Comparison of ENCODE assay signal across 10 mouse cellular contexts in genomic region chr15:98904692-98905091, GRCm38 (mm10). TPM values are rescaled to one million over a fixed set of nuclear protein-coding genes. Genes with fewer than 3 reads are reported as not detected.
A peak's percentile ranks its signal among the peaks of the same experiment; 100 is the strongest.
DNase-seq lines count a peak whose midpoint lies in the region; ATAC-seq and TF ChIP-seq lines count a peak whose summit lies in the region.
"Had no signal": no experiment of that assay in that cellular context is flagged by ENCODE, and none has a peak within 500 bp of the region (broad histone marks: within the 10 kb centered on the region; RNA-seq: fewer than 3 reads in every experiment).

No protein-coding gene starts in this region.

- no peak overlapping the region for H3K4me2 ChIP-seq in midbrain, embryonic 14.5 days (ENCODE audit: low read length)
- no peak overlapping the region for H3K4me2 ChIP-seq in midbrain, embryonic 15.5 days
- H3K4me2 ChIP-seq in liver, embryonic 14.5 days (ENCODE audit: low read depth): no peak overlapping the region
- H3K4me2 ChIP-seq: neural tube, embryonic 12.5 days had no signal

- no peak for TF ChIP-seq EP300 in liver, embryonic 14.5 days (IDR thresholded peaks at IDR 0.05; ENCODE audit: low read depth)

- H3K27me3 ChIP-seq in midbrain, embryonic 14.5 days (ENCODE audit: control insufficient read depth, insufficient read depth, low read length): no peaks in the 10 kb centered on the region
- no peaks in the 10 kb centered on the region for H3K27me3 ChIP-seq in midbrain, embryonic 15.5 days (replicated peaks)
- H3K27me3 ChIP-seq in liver, embryonic 14.5 days (ENCODE audit: control insufficient read depth, insufficient read depth, low read length): peaks cover 9% of the 10 kb centered on the region; the same call in 1 of the 2 replicates

- H3K9ac ChIP-seq in midbrain, embryonic 14.5 days (replicated peaks; ENCODE audit: low read length): no peak overlapping the region
- H3K9ac ChIP-seq in midbrain, embryonic 15.5 days: no peak overlapping the region
- H3K9ac ChIP-seq in liver, embryonic 14.5 days (replicated peaks): no peak overlapping the region
- H3K9ac ChIP-seq: neural tube, embryonic 12.5 days had no signal

- no peaks in the 10 kb centered on the region for H3K4me1 ChIP-seq in midbrain, embryonic 14.5 days (ENCODE audit: control insufficient read depth, insufficient read depth, low read length)
- no peaks in the 10 kb centered on the region for H3K4me1 ChIP-seq in midbrain, embryonic 15.5 days
- H3K4me1 ChIP-seq in liver, embryonic 14.5 days (replicated peaks; ENCODE audit: control insufficient read depth in 2 of 2, insufficient read depth in 2 of 2, low read length in 1 of 2): no peaks in the 10 kb centered on the region
- H3K4me1 ChIP-seq: neural tube, embryonic 12.5 days had no signal

- H3K27ac ChIP-seq in midbrain, embryonic 14.5 days (replicated peaks; ENCODE audit: low read depth, low read length): no peak overlapping the region
- no peak overlapping the region for H3K27ac ChIP-seq in midbrain, embryonic 15.5 days
- H3K27ac ChIP-seq in liver, embryonic 14.5 days: no peak overlapping the region
- H3K27ac ChIP-seq: neural tube, embryonic 12.5 days had no signal

- H3K4me3 ChIP-seq in midbrain, embryonic 14.5 days (replicated peaks; ENCODE audit: low read depth, low read length): no peak overlapping the region
- H3K4me3 ChIP-seq in midbrain, embryonic 15.5 days: no peak overlapping the region
- H3K4me3 ChIP-seq in liver, embryonic 14.5 days (ENCODE audit: insufficient read depth in 1 of 2, low read depth in 2 of 2, low read length in 2 of 2): no peak overlapping the region
- H3K4me3 ChIP-seq: neural tube, embryonic 12.5 days had no signal

- H3K36me3 ChIP-seq in midbrain, embryonic 14.5 days (ENCODE audit: control insufficient read depth, insufficient read depth, low read length): peaks cover 69% of the 10 kb centered on the region
- peaks cover 38% of the 10 kb centered on the region for H3K36me3 ChIP-seq in midbrain, embryonic 15.5 days (replicated peaks)
- H3K36me3 ChIP-seq in liver, embryonic 14.5 days (replicated peaks; ENCODE audit: control insufficient read depth, insufficient read depth, low read depth): no peaks in the 10 kb centered on the region

- H3K9me3 ChIP-seq in midbrain, embryonic 14.5 days (ENCODE audit: control insufficient read depth, low read length): no peaks in the 10 kb centered on the region
- H3K9me3 ChIP-seq in midbrain, embryonic 15.5 days: no peaks in the 10 kb centered on the region
- H3K9me3 ChIP-seq in liver, embryonic 14.5 days (ENCODE audit: control insufficient read depth, low read length): no peaks in the 10 kb centered on the region
- H3K9me3 ChIP-seq: neural tube, embryonic 12.5 days had no signal

- DNase-seq in cerebellum, postnatal 14 days: peak; percentile 55 to 72
- DNase-seq in midbrain, embryonic 14.5 days: peak; percentile 79
- DNase-seq in liver, embryonic 14.5 days (ENCODE audit: low read depth in 3 of 3, low spot score in 3 of 3): no peak
- DNase-seq in thymus, postnatal 4 days: peak; percentile 76
- no peak for DNase-seq in frontal cortex, postnatal 10 days (ENCODE audit: low spot score in 2 of 2)

- 29% methylated on average over 10 of the region's 10 CpGs for WGBS in midbrain, embryonic 14.5 days
- 30% methylated on average over 10 of the region's 10 CpGs for WGBS in midbrain, embryonic 15.5 days
- WGBS in liver, embryonic 14.5 days (ENCODE audit: insufficient replicate concordance): 36% methylated on average over 10 of the region's 10 CpGs

- TF ChIP-seq CTCF in liver, embryonic 14.5 days (IDR thresholded peaks at IDR 0.05; ENCODE audit: low read depth): peak; percentile 84

- no peak for ATAC-seq in cerebellum, adult (ENCODE audit: insufficient number of reproducible peaks, low FRiP score, low TSS enrichment)
- no peak for ATAC-seq in midbrain, embryonic 14.5 days (ENCODE audit: low FRiP score, low TSS enrichment)
- no peak for ATAC-seq in midbrain, embryonic 15.5 days (replicated peaks)
- ATAC-seq in erythroid progenitor cell, adult 5-6 weeks (replicated peaks; ENCODE audit: low FRiP score, poor library complexity, severe bottlenecking): 0 out of 2 replicates have a peak, but pooled peaks have one; percentile 40
- ATAC-seq in liver, embryonic 14.5 days (ENCODE audit: insufficient read depth): no peak

RNA-seq across cellular contexts. Expression of gene Dhh, which starts 6.4 kb away (rescaled TPM):
- polyA plus RNA-seq in midbrain, embryonic 14.5 days (2014; fragmentation: Nextera tagmentation; extraction: Ambion mirVana): 0.36 and 0.57 TPM in 2 replicates
- polyA plus RNA-seq in midbrain, embryonic 15.5 days (2015; fragmentation: Nextera tagmentation; extraction: Ambion mirVana): 0.35 and 0.73 TPM in 2 replicates
- total RNA-seq in erythroid progenitor cell, adult 5-6 weeks (2015; ENCODE audit: low replicate concordance): not detected in 2 replicates
- not detected in 2 replicates for total RNA-seq in erythroid progenitor cell, adult 5-6 weeks (2017; ENCODE audit: low replicate concordance)
- 0.04 and 0.08 TPM in 2 replicates for polyA plus RNA-seq in liver, embryonic 14.5 days (2012; rRNA removed)
- 0.09 TPM in 1 of 2 replicates, not detected in the other for polyA plus RNA-seq in liver, embryonic 14.5 days (2014; fragmentation: Nextera tagmentation; extraction: Ambion mirVana)
- total RNA-seq: hematopoietic stem cell, adult 5-6 weeks had no signal

RNA-seq across cellular contexts. Expression of gene Rhebl1, which starts 10.4 kb away (rescaled TPM):
- polyA plus RNA-seq in midbrain, embryonic 14.5 days (2014; fragmentation: Nextera tagmentation; extraction: Ambion mirVana): 23.7 and 31.9 TPM in 2 replicates
- 35.5 and 35.9 TPM in 2 replicates for polyA plus RNA-seq in midbrain, embryonic 15.5 days (2015; fragmentation: Nextera tagmentation; extraction: Ambion mirVana)
- total RNA-seq in erythroid progenitor cell, adult 5-6 weeks (2015; ENCODE audit: low replicate concordance): 2.2 and 5.9 TPM in 2 replicates
- not detected in 2 replicates for total RNA-seq in erythroid progenitor cell, adult 5-6 weeks (2017; ENCODE audit: low replicate concordance)
- polyA plus RNA-seq in liver, embryonic 14.5 days (2012; rRNA removed): 2.3 and 2.5 TPM in 2 replicates
- polyA plus RNA-seq in liver, embryonic 14.5 days (2014; fragmentation: Nextera tagmentation; extraction: Ambion mirVana): 2.9 and 3.2 TPM in 2 replicates

RNA-seq across cellular contexts. Expression of gene Lmbr1l, which starts 13.3 kb away (rescaled TPM):
- 11.2 and 19.4 TPM in 2 replicates for polyA plus RNA-seq in midbrain, embryonic 14.5 days (2014; fragmentation: Nextera tagmentation; extraction: Ambion mirVana)
- polyA plus RNA-seq in midbrain, embryonic 15.5 days (2015; fragmentation: Nextera tagmentation; extraction: Ambion mirVana): 35.5 and 38.3 TPM in 2 replicates
- total RNA-seq in erythroid progenitor cell, adult 5-6 weeks (2015; ENCODE audit: low replicate concordance): 7.9 and 15.1 TPM in 2 replicates
- 9.0 and 12.1 TPM in 2 replicates for total RNA-seq in erythroid progenitor cell, adult 5-6 weeks (2017; ENCODE audit: low replicate concordance)
- polyA plus RNA-seq in liver, embryonic 14.5 days (2012; rRNA removed): 4.5 and 7.1 TPM in 2 replicates
- 0.34 and 0.70 TPM in 2 replicates for polyA plus RNA-seq in liver, embryonic 14.5 days (2014; fragmentation: Nextera tagmentation; extraction: Ambion mirVana)

RNA-seq across cellular contexts. Expression of gene Tuba1b, which starts 29.7 kb away (rescaled TPM):
- 1,095 and 1,120 TPM in 2 replicates for polyA plus RNA-seq in midbrain, embryonic 14.5 days (2014; fragmentation: Nextera tagmentation; extraction: Ambion mirVana)
- polyA plus RNA-seq in midbrain, embryonic 15.5 days (2015; fragmentation: Nextera tagmentation; extraction: Ambion mirVana): 1,136 and 1,188 TPM in 2 replicates
- total RNA-seq in erythroid progenitor cell, adult 5-6 weeks (2015; ENCODE audit: low replicate concordance): 2,503 and 2,754 TPM in 2 replicates
- 632 and 670 TPM in 2 replicates for total RNA-seq in erythroid progenitor cell, adult 5-6 weeks (2017; ENCODE audit: low replicate concordance)
- 1,442 and 1,688 TPM in 2 replicates for polyA plus RNA-seq in liver, embryonic 14.5 days (2012; rRNA removed)
- 1,211 and 1,290 TPM in 2 replicates for polyA plus RNA-seq in liver, embryonic 14.5 days (2014; fragmentation: Nextera tagmentation; extraction: Ambion mirVana)

RNA-seq across cellular contexts. Expression of gene Kmt2d, which starts 33.7 kb away (rescaled TPM):
- polyA plus RNA-seq in midbrain, embryonic 14.5 days (2014; fragmentation: Nextera tagmentation; extraction: Ambion mirVana): 13.6 and 16.0 TPM in 2 replicates
- 11.9 and 13.5 TPM in 2 replicates for polyA plus RNA-seq in midbrain, embryonic 15.5 days (2015; fragmentation: Nextera tagmentation; extraction: Ambion mirVana)
- 29.2 and 52.4 TPM in 2 replicates for total RNA-seq in erythroid progenitor cell, adult 5-6 weeks (2015; ENCODE audit: low replicate concordance)
- total RNA-seq in erythroid progenitor cell, adult 5-6 weeks (2017; ENCODE audit: low replicate concordance): 69.3 and 96.1 TPM in 2 replicates
- 4.3 and 5.7 TPM in 2 replicates for polyA plus RNA-seq in liver, embryonic 14.5 days (2012; rRNA removed)
- 3.9 and 4.3 TPM in 2 replicates for polyA plus RNA-seq in liver, embryonic 14.5 days (2014; fragmentation: Nextera tagmentation; extraction: Ambion mirVana)

Comparison
In these comparisons a context has a peak if more than half of its experiments do, and no peak if none do; other contexts are left out.
1. DNase-seq: peak in cerebellum, postnatal 14 days (2 of 2), midbrain, embryonic 14.5 days (single experiment) and thymus, postnatal 4 days (single experiment); none in liver, embryonic 14.5 days (0 of 3) and frontal cortex, postnatal 10 days (0 of 2).